Mouse (Mus musculus) ES-E14 (cell line): Measurements from ENCODE around the gene Bco1.

ENCODE experiments used
- MAFK ChIP-seq: IDR thresholded peaks from 2 replicates; pipeline ENCODE4 v1.6.1; 2014; ENCODE audit warnings: mild to moderate bottlenecking, low read depth, low read length, inconsistent platforms; ENCODE audit not compliant: insufficient read depth
- ZNF384 ChIP-seq: IDR thresholded peaks from 2 replicates; pipeline ENCODE4 v1.6.1; 2012; ENCODE audit warnings: low read depth, low read length, inconsistent platforms

- TF ChIP-seq ZNF384 (no peak), MAFK (no peak)
Measured at GRCm38 (mm10) chr8:117115676-117116446, 20.2 kb downstream of the Bco1 start.
